Mouse (Mus musculus) heart, embryonic 14.5 days (tissue): ENCODE results near the gene Robo1. TPM values are rescaled to one million over a fixed set of nuclear protein-coding genes. Genes with fewer than 3 reads are reported as not detected.
A peak's percentile ranks its signal among the peaks of the same experiment; 100 is the strongest.

Source experiments
- ATAC-seq: fragments of 200-750 bp; cut with Nextera tagmentation; 2 replicates; pipeline ENCODE4 v1.8.0; 2017; ENCODE audit warnings: low read depth, moderate TSS enrichment; ENCODE audit not compliant: insufficient number of reproducible peaks, insufficient read depth, low FRiP score
- H3K27ac ChIP-seq, 2 experiments: fragments of 200-500 bp in 1 of 2; fragments of 300-500 bp in 1 of 2; sonication (generic) in 1 of 2; replicated peaks in 1 of 2; 2 replicates each; pipeline ENCODE4 v1.5.1; 2012 to 2014; ENCODE audit warnings: low read depth in 2 of 2, low read length in 2 of 2, control low read depth in 1 of 2, mild to moderate bottlenecking in 1 of 2, mixed read lengths in 1 of 2; ENCODE audit not compliant: control insufficient read depth in 1 of 2, insufficient read depth in 1 of 2
- H3K27me3 ChIP-seq: fragments of 300-500 bp; sonication (generic); 2 replicates; pipeline ENCODE4 v1.6.1; 2014; ENCODE audit warnings: mild to moderate bottlenecking, low read length, control low read depth; ENCODE audit not compliant: control insufficient read depth, insufficient read depth
- H3K36me3 ChIP-seq: fragments of 300-500 bp; sonication (generic); 2 replicates; pipeline ENCODE4 v1.6.1; 2014; ENCODE audit warnings: mild to moderate bottlenecking, control low read depth, low read length, mixed read lengths; ENCODE audit not compliant: control insufficient read depth, insufficient read depth
- H3K4me1 ChIP-seq, 2 experiments: fragments of 200-500 bp in 1 of 2; fragments of 300-500 bp in 1 of 2; sonication (generic) in 1 of 2; 2 replicates each; pipeline ENCODE4 v1.6.1; 2012 to 2014; ENCODE audit warnings: low read length in 2 of 2, control low read depth in 1 of 2, mixed read lengths in 1 of 2; ENCODE audit not compliant: control insufficient read depth in 2 of 2, insufficient read depth in 2 of 2
- H3K4me2 ChIP-seq: fragments of 300-500 bp; sonication (generic); 2 replicates; pipeline ENCODE4 v1.6.1; 2014; ENCODE audit warnings: mild to moderate bottlenecking, low read length
- H3K4me3 ChIP-seq, 2 experiments: fragments of 200-500 bp in 1 of 2; fragments of 300-500 bp in 1 of 2; sonication (generic) in 1 of 2; 2 replicates each; pipeline ENCODE4 v1.5.1; 2012 to 2014; ENCODE audit warnings: low read length in 2 of 2, mild to moderate bottlenecking in 2 of 2, control low read depth in 1 of 2, low read depth in 1 of 2, moderate library complexity in 1 of 2; ENCODE audit not compliant: control insufficient read depth in 1 of 2, insufficient read depth in 1 of 2
- H3K9ac ChIP-seq: fragments of 300-500 bp; sonication (generic); 2 replicates; pipeline ENCODE4 v1.6.1; 2014; ENCODE audit warnings: mild to moderate bottlenecking, low read length
- H3K9me3 ChIP-seq: fragments of 300-500 bp; sonication (generic); 2 replicates; pipeline ENCODE4 v1.6.1; 2016; ENCODE audit warnings: low read length, control low read depth; ENCODE audit not compliant: control insufficient read depth
- WGBS: fragments of 180-500 bp; shearing (Covaris S2); extraction: QIAGEN DNeasy Blood & Tissue Kit; methylation state at CpG from one replicate; pipeline ENCODE4 v1.1.7; 2014; 5-methylcytosine and 5-hydroxymethylcytosine counted together
- polyA plus RNA-seq: library from polyadenylated mRNA; unstranded; fragments of >200 nt; fragmentation: Nextera tagmentation; extraction: Ambion mirVana; gene quantifications from 2 replicates; pipeline ENCODE4 v1.2.1, GENCODE M21; 2014

Robo1 gene
- polyA plus RNA-seq, 1 experiment from 2014 or later: 14.9 TPM

- no peaks in the 10 kb centered on the region for H3K27me3 ChIP-seq
- H3K27ac ChIP-seq: no peak overlapping the region
- no peak overlapping the region for H3K4me2 ChIP-seq
- H3K36me3 ChIP-seq: no peaks in the 10 kb centered on the region
- ATAC-seq: no peak
- no peak overlapping the region for H3K4me3 ChIP-seq
- H3K9ac ChIP-seq: no peak overlapping the region
- no peaks in the 10 kb centered on the region; a peak in 1 of 4 replicates for H3K4me1 ChIP-seq
- H3K9me3 ChIP-seq: no peaks in the 10 kb centered on the region
- 70% methylated on average over 5 of the region's 5 CpGs for WGBS
Measured at GRCm38 (mm10) chr16:72350422-72350821, 42.3 kb downstream of the Robo1 start.

- H3K4me1 ChIP-seq: no peaks in the 10 kb centered on the region; a peak in 1 of 4 replicates
- no peak overlapping the region for H3K4me2 ChIP-seq
- WGBS: 52% methylated on average over 2 of the region's 2 CpGs
- H3K9ac ChIP-seq: no peak overlapping the region
- no peaks in the 10 kb centered on the region for H3K27me3 ChIP-seq
- H3K27ac ChIP-seq: no peak overlapping the region
- no peak overlapping the region for H3K4me3 ChIP-seq
- no peak for ATAC-seq
- H3K36me3 ChIP-seq: no peaks in the 10 kb centered on the region
- H3K9me3 ChIP-seq: no peaks in the 10 kb centered on the region
Measured at GRCm38 (mm10) chr16:72356515-72357357, 48.6 kb downstream of the Robo1 start.

GRCm38 (mm10) chr16:72376896-72377295 lies 68.8 kb downstream of the Robo1 start:
- H3K9ac ChIP-seq: no peak overlapping the region
- 7% methylated on average over 5 of the region's 5 CpGs for WGBS
- no peaks in the 10 kb centered on the region for H3K9me3 ChIP-seq
- H3K27me3 ChIP-seq: no peaks in the 10 kb centered on the region
- no peaks in the 10 kb centered on the region for H3K36me3 ChIP-seq
- peak overlapping the region; percentile 51 for H3K4me2 ChIP-seq
- ATAC-seq: peak; percentile 81
- H3K27ac ChIP-seq: peak overlapping the region; percentile 72 to 86
- H3K4me1 ChIP-seq: peaks cover 0 to 6% of the 10 kb centered on the region in 2 experiments; a peak in 2 of 4 replicates
- peak overlapping the region in 1 of 2 experiments; percentile 9; a peak in 1 of 4 replicates for H3K4me3 ChIP-seq

GRCm38 (mm10) chr16:72381819-72382218 lies 73.7 kb downstream of the Robo1 start:
- Histone ChIP-seq H3K27ac (peak overlapping the region; percentile 17 to 62; a peak in 2 of 4 replicates), H3K4me1 (peaks cover 4 to 18% of the 10 kb centered on the region in 2 experiments), H3K9me3 (no peaks in the 10 kb centered on the region), H3K4me2 (no peak overlapping the region), H3K4me3 (no peak overlapping the region), H3K36me3 (no peaks in the 10 kb centered on the region), H3K9ac (no peak overlapping the region), H3K27me3 (no peaks in the 10 kb centered on the region)
- WGBS: 16% methylated on average over 6 of the region's 6 CpGs
- ATAC-seq: peak; percentile 80

GRCm38 (mm10) chr16:72383566-72383965 lies 75.5 kb downstream of the Robo1 start:
- Histone ChIP-seq H3K4me1 (peaks cover 4 to 14% of the 10 kb centered on the region in 2 experiments), H3K4me2 (no peak overlapping the region), H3K27ac (peak overlapping the region; percentile 14 to 38), H3K27me3 (no peaks in the 10 kb centered on the region), H3K36me3 (no peaks in the 10 kb centered on the region), H3K4me3 (no peak overlapping the region), H3K9me3 (no peaks in the 10 kb centered on the region), H3K9ac (no peak overlapping the region)
- no peak for ATAC-seq
- 34% methylated on average over 1 of the region's 1 CpGs for WGBS

GRCm38 (mm10) chr16:72393512-72393911 lies 85.4 kb downstream of the Robo1 start:
- no peaks in the 10 kb centered on the region for H3K4me1 ChIP-seq
- H3K9me3 ChIP-seq: no peaks in the 10 kb centered on the region
- no peak overlapping the region for H3K4me2 ChIP-seq
- H3K27me3 ChIP-seq: no peaks in the 10 kb centered on the region
- no peak overlapping the region for H3K9ac ChIP-seq
- H3K27ac ChIP-seq: no peak overlapping the region
- WGBS: 87% methylated on average over 3 of the region's 3 CpGs
- H3K36me3 ChIP-seq: no peaks in the 10 kb centered on the region
- H3K4me3 ChIP-seq: no peak overlapping the region
- no peak for ATAC-seq

GRCm38 (mm10) chr16:72398811-72399210 lies 90.7 kb downstream of the Robo1 start:
- Histone ChIP-seq H3K4me1 (peaks cover 3 to 4% of the 10 kb centered on the region in 2 experiments; a peak in 2 of 4 replicates), H3K27ac (no peak overlapping the region), H3K4me3 (no peak overlapping the region), H3K9ac (no peak overlapping the region), H3K4me2 (no peak overlapping the region), H3K9me3 (no peaks in the 10 kb centered on the region), H3K36me3 (no peaks in the 10 kb centered on the region), H3K27me3 (no peaks in the 10 kb centered on the region)
- no peak for ATAC-seq
- WGBS: 72% methylated on average over 5 of the region's 5 CpGs
